Mouse (Mus musculus) intestine, embryonic 15.5 days (tissue): ENCODE data around the gene Zfp57. TPM values are rescaled to one million over a fixed set of nuclear protein-coding genes. Genes with fewer than 3 reads are reported as not detected.
"Not testable (repeated sequence)": the region's sequence is repeated elsewhere in the genome, so short reads cannot be mapped to it uniquely, and the experiment has no call there.

Experiments used
- ATAC-seq: fragments of 200-750 bp; cut with Nextera tagmentation; 2 replicates; pipeline ENCODE4 v1.8.0; 2017; ENCODE audit warnings: moderate TSS enrichment, moderate library complexity
- H3K27ac ChIP-seq: fragments of 300-500 bp; sonication (generic); 2 replicates; pipeline ENCODE4 v1.5.1; 2015; ENCODE audit warnings: mild to moderate bottlenecking, inconsistent platforms
- H3K27me3 ChIP-seq: fragments of 300-500 bp; sonication (generic); replicated peaks from 2 replicates; pipeline ENCODE4 v1.6.1; 2015; ENCODE audit warnings: inconsistent platforms
- H3K36me3 ChIP-seq: fragments of 300-500 bp; sonication (generic); 2 replicates; pipeline ENCODE4 v1.6.1; 2015; ENCODE audit warnings: inconsistent platforms
- H3K4me1 ChIP-seq: fragments of 300-500 bp; sonication (generic); replicated peaks from 2 replicates; pipeline ENCODE4 v1.6.1; 2015; ENCODE audit warnings: inconsistent platforms
- H3K4me2 ChIP-seq: fragments of 300-500 bp; sonication (generic); replicated peaks from 2 replicates; pipeline ENCODE4 v1.6.1; 2015; ENCODE audit warnings: mild to moderate bottlenecking, inconsistent platforms
- H3K4me3 ChIP-seq: fragments of 300-500 bp; sonication (generic); replicated peaks from 2 replicates; pipeline ENCODE4 v1.5.1; 2015; ENCODE audit warnings: inconsistent platforms
- H3K9ac ChIP-seq: fragments of 300-500 bp; sonication (generic); 2 replicates; pipeline ENCODE4 v1.6.1; 2015; ENCODE audit warnings: inconsistent platforms
- H3K9me3 ChIP-seq: fragments of 300-500 bp; sonication (generic); 2 replicates; pipeline ENCODE4 v1.6.1; 2016; ENCODE audit warnings: inconsistent platforms
- WGBS: fragments of 180-500 bp; shearing (Covaris S2); methylation state at CpG from one replicate; pipeline ENCODE4 v1.1.7; 2015; 5-methylcytosine and 5-hydroxymethylcytosine counted together
- polyA plus RNA-seq: library from polyadenylated mRNA; unstranded; fragments of >200 nt; fragmentation: Nextera tagmentation; extraction: Ambion mirVana; gene quantifications from 2 replicates; pipeline ENCODE4 v1.2.1, GENCODE M21; 2015

Gene Zfp57
- polyA plus RNA-seq, 1 experiment from 2014 or later = 57.6 TPM

GRCm38 (mm10) chr17:36998477-36998876, 2.5 kb upstream of the Zfp57 start:
- Histone ChIP-seq H3K4me3 (no peak overlapping the region), H3K36me3 (no peaks in the 10 kb centered on the region), H3K9me3 (no peaks in the 10 kb centered on the region), H3K4me1 (no peaks in the 10 kb centered on the region), H3K9ac (no peak overlapping the region), H3K4me2 (no peak overlapping the region), H3K27ac (no peak overlapping the region), H3K27me3 (no peaks in the 10 kb centered on the region)
- no peak for ATAC-seq
- 56% methylated on average over 2 of the region's 2 CpGs for WGBS

GRCm38 (mm10) chr17:37002364-37003330, 1.7 kb downstream of the Zfp57 start:
- peak overlapping the region; percentile 59 for H3K4me3 ChIP-seq
- H3K36me3 ChIP-seq = no peaks in the 10 kb centered on the region
- H3K4me1 ChIP-seq = no peaks in the 10 kb centered on the region
- peak overlapping the region; percentile 79 for H3K9ac ChIP-seq
- H3K27me3 ChIP-seq = no peaks in the 10 kb centered on the region
- WGBS = under 1% methylated on average over 49 of the region's 49 CpGs
- peak overlapping the region; percentile 88 for H3K4me2 ChIP-seq
- ATAC-seq = peak; percentile 91
- peak overlapping the region; percentile 91 for H3K27ac ChIP-seq
- H3K9me3 ChIP-seq = no peaks in the 10 kb centered on the region

GRCm38 (mm10) chr17:37003366-37003765, 2.4 kb downstream of the Zfp57 start:
- Histone ChIP-seq H3K27ac (no peak overlapping the region), H3K9ac (peak overlapping the region; percentile 79), H3K9me3 (no peaks in the 10 kb centered on the region), H3K36me3 (no peaks in the 10 kb centered on the region), H3K4me2 (peak overlapping the region; percentile 88), H3K4me3 (peak overlapping the region; percentile 59), H3K4me1 (no peaks in the 10 kb centered on the region), H3K27me3 (no peaks in the 10 kb centered on the region)
- ATAC-seq = no peak
- WGBS = 20% methylated on average over 4 of the region's 4 CpGs

GRCm38 (mm10) chr17:37008161-37008560, 7.2 kb downstream of the Zfp57 start:
- Histone ChIP-seq H3K9me3 (no peaks in the 10 kb centered on the region), H3K4me1 (no peaks in the 10 kb centered on the region), H3K27me3 (no peaks in the 10 kb centered on the region), H3K4me2 (no peak overlapping the region), H3K4me3 (no peak overlapping the region), H3K27ac (no peak overlapping the region), H3K9ac (no peak overlapping the region), H3K36me3 (peaks cover 7% of the 10 kb centered on the region; the same call in 1 of the 2 replicates)
- WGBS = 89% methylated on average over 6 of the region's 6 CpGs
- ATAC-seq = no peak

GRCm38 (mm10) chr17:37009460-37010042, 8.6 kb downstream of the Zfp57 start:
- peaks cover 7% of the 10 kb centered on the region; the same call in 1 of the 2 replicates for H3K36me3 ChIP-seq
- H3K9ac ChIP-seq = no peak overlapping the region
- no peaks in the 10 kb centered on the region for H3K4me1 ChIP-seq
- WGBS = 93% methylated on average over 17 of the region's 17 CpGs
- no peak overlapping the region for H3K27ac ChIP-seq
- no peaks in the 10 kb centered on the region for H3K9me3 ChIP-seq
- ATAC-seq = no peak
- no peak overlapping the region for H3K4me2 ChIP-seq
- no peaks in the 10 kb centered on the region for H3K27me3 ChIP-seq
- H3K4me3 ChIP-seq = no peak overlapping the region

- Histone ChIP-seq H3K27ac (no peak overlapping the region), H3K27me3 (no peaks in the 10 kb centered on the region), H3K4me3 (no peak overlapping the region), H3K36me3 (peaks cover 7% of the 10 kb centered on the region; the same call in 1 of the 2 replicates), H3K9me3 (no peaks in the 10 kb centered on the region), H3K4me1 (no peaks in the 10 kb centered on the region), H3K4me2 (no peak overlapping the region), H3K9ac (no peak overlapping the region)
- WGBS = 79% methylated on average over 3 of the region's 3 CpGs
- no peak for ATAC-seq
Measured at GRCm38 (mm10) chr17:37011719-37012118, 10.8 kb downstream of the Zfp57 start.

GRCm38 (mm10) chr17:37012141-37012540, 11.2 kb downstream of the Zfp57 start:
- Histone ChIP-seq H3K4me3 (no peak overlapping the region), H3K36me3 (peaks cover 7% of the 10 kb centered on the region; the same call in 1 of the 2 replicates), H3K9ac (no peak overlapping the region), H3K27me3 (no peaks in the 10 kb centered on the region), H3K9me3 (no peaks in the 10 kb centered on the region), H3K4me2 (no peak overlapping the region), H3K4me1 (no peaks in the 10 kb centered on the region), H3K27ac (no peak overlapping the region)
- WGBS = 55% methylated on average over 5 of the region's 5 CpGs
- no peak for ATAC-seq

- H3K36me3 ChIP-seq = no peaks in the 10 kb centered on the region
- H3K4me1 ChIP-seq = no peaks in the 10 kb centered on the region
- no peaks in the 10 kb centered on the region for H3K27me3 ChIP-seq
- peak; percentile 63; the same call in 1 of the 2 replicates for ATAC-seq
- no peaks in the 10 kb centered on the region for H3K9me3 ChIP-seq
- no peak overlapping the region for H3K4me3 ChIP-seq
- H3K9ac ChIP-seq = no peak overlapping the region
- no peak overlapping the region for H3K4me2 ChIP-seq
- no peak overlapping the region for H3K27ac ChIP-seq
Measured at GRCm38 (mm10) chr17:37016333-37016732, 15.4 kb downstream of the Zfp57 start.

GRCm38 (mm10) chr17:37018328-37018727, 17.4 kb downstream of the Zfp57 start:
- no peak overlapping the region for H3K9ac ChIP-seq
- H3K4me3 ChIP-seq = no peak overlapping the region
- ATAC-seq = no peak
- no peaks in the 10 kb centered on the region for H3K4me1 ChIP-seq
- no peaks in the 10 kb centered on the region for H3K9me3 ChIP-seq
- no peaks in the 10 kb centered on the region for H3K36me3 ChIP-seq
- no peak overlapping the region for H3K4me2 ChIP-seq
- H3K27ac ChIP-seq = no peak overlapping the region
- H3K27me3 ChIP-seq = no peaks in the 10 kb centered on the region
- whole genome bisulfite sequencing = 76% methylated on average over 3 of the region's 3 CpGs

GRCm38 (mm10) chr17:37019242-37019641, 18.3 kb downstream of the Zfp57 start:
- ATAC-seq, H3K36me3 ChIP-seq, H3K9me3 ChIP-seq, H3K9ac ChIP-seq, H3K4me2 ChIP-seq, H3K27me3 ChIP-seq, H3K4me3 ChIP-seq, H3K4me1 ChIP-seq, H3K27ac ChIP-seq: not testable (repeated sequence)
- WGBS = 93% methylated on average over 5 of the region's 5 CpGs

GRCm38 (mm10) chr17:37022628-37023576, 21.9 kb downstream of the Zfp57 start, which contains the start of gene Mog:
TSS of gene Mog (minus strand) at chr17:37023398.
- Histone ChIP-seq H3K4me1 (no peaks in the 10 kb centered on the region), H3K9ac (no peak within 1 kb of the TSS), H3K9me3 (no peaks in the 10 kb centered on the region), H3K4me3 (no peak within 1 kb of the TSS), H3K4me2 (no peak within 1 kb of the TSS), H3K27me3 (no peaks in the 10 kb centered on the region), H3K27ac (no peak within 1 kb of the TSS), H3K36me3 (no peaks in the 10 kb centered on the region)
- no peak for ATAC-seq
- WGBS = 66% methylated on average over 9 of the region's 9 CpGs

GRCm38 (mm10) chr17:37026425-37026824, 25.5 kb downstream of the Zfp57 start:
- Histone ChIP-seq H3K9ac (no peak overlapping the region), H3K36me3 (no peaks in the 10 kb centered on the region), H3K4me2 (no peak overlapping the region), H3K4me3 (no peak overlapping the region), H3K4me1 (no peaks in the 10 kb centered on the region), H3K9me3 (no peaks in the 10 kb centered on the region), H3K27ac (no peak overlapping the region), H3K27me3 (no peaks in the 10 kb centered on the region)
- ATAC-seq = no peak
- WGBS = 83% methylated on average over 2 of the region's 2 CpGs
